Mouse (Mus musculus) hindbrain, embryonic 15.5 days (tissue): ENCODE data around the gene Prrc2b. TPM values are rescaled to one million over a fixed set of nuclear protein-coding genes. Genes with fewer than 3 reads are reported as not detected.

Source experiments
- ATAC-seq: fragments of 200-750 bp; cut with Nextera tagmentation; 2 replicates; pipeline ENCODE4 v1.8.0; 2017; ENCODE audit warnings: low read depth, moderate number of reproducible peaks, moderate TSS enrichment; ENCODE audit not compliant: low FRiP score
- H3K27ac ChIP-seq: fragments of 300-500 bp; sonication (generic); replicated peaks from 2 replicates; pipeline ENCODE4 v1.5.1; 2015; ENCODE audit warnings: mild to moderate bottlenecking, inconsistent platforms
- H3K27me3 ChIP-seq: fragments of 300-500 bp; sonication (generic); 2 replicates; pipeline ENCODE4 v1.6.1; 2015; ENCODE audit warnings: control low read depth, inconsistent platforms
- H3K36me3 ChIP-seq: fragments of 300-500 bp; sonication (generic); 2 replicates; pipeline ENCODE4 v1.6.1; 2015; ENCODE audit warnings: control low read depth, inconsistent platforms
- H3K4me1 ChIP-seq: fragments of 300-500 bp; sonication (generic); replicated peaks from 2 replicates; pipeline ENCODE4 v1.6.1; 2015; ENCODE audit warnings: control low read depth, inconsistent platforms
- H3K4me2 ChIP-seq: fragments of 300-500 bp; sonication (generic); 2 replicates; pipeline ENCODE4 v1.6.1; 2015; ENCODE audit warnings: moderate library complexity, mild to moderate bottlenecking, inconsistent platforms
- H3K4me3 ChIP-seq: fragments of 300-500 bp; sonication (generic); 2 replicates; pipeline ENCODE4 v1.5.1; 2015; ENCODE audit warnings: mild to moderate bottlenecking, inconsistent platforms
- H3K9ac ChIP-seq: fragments of 300-500 bp; sonication (generic); 2 replicates; pipeline ENCODE4 v1.6.1; 2015; ENCODE audit warnings: inconsistent platforms
- H3K9me3 ChIP-seq: fragments of 300-500 bp; sonication (generic); 2 replicates; pipeline ENCODE4 v1.6.1; 2016; ENCODE audit warnings: control low read depth, inconsistent platforms
- WGBS: fragments of 180-500 bp; shearing (Covaris S2); methylation state at CpG from one replicate; pipeline ENCODE4 v1.1.7; 2015; 5-methylcytosine and 5-hydroxymethylcytosine counted together
- polyA plus RNA-seq: library from polyadenylated mRNA; unstranded; fragments of >200 nt; fragmentation: Nextera tagmentation; extraction: Ambion mirVana; gene quantifications from 2 replicates; pipeline ENCODE4 v1.2.1, GENCODE M21; 2015

The Prrc2b gene
- polyA plus RNA-seq, 1 experiment from 2014 or later, result 79.7 TPM

- no peak for ATAC-seq
- 63% methylated on average over 11 of the region's 11 CpGs for WGBS
- no peak overlapping the region for H3K4me3 ChIP-seq
- no peak overlapping the region for H3K4me2 ChIP-seq
- no peaks in the 10 kb centered on the region for H3K9me3 ChIP-seq
- no peak overlapping the region for H3K9ac ChIP-seq
- no peaks in the 10 kb centered on the region for H3K36me3 ChIP-seq
- peak overlapping the region; percentile 43 for H3K27ac ChIP-seq
- peaks cover 88% of the 10 kb centered on the region for H3K4me1 ChIP-seq
- H3K27me3 ChIP-seq, result no peaks in the 10 kb centered on the region
These were observed 26.6 kb downstream of the Prrc2b start for GRCm38 (mm10) chr2:32177397-32178060.

- no peaks in the 10 kb centered on the region for H3K9me3 ChIP-seq
- H3K27ac ChIP-seq, result no peak overlapping the region
- WGBS, result 68% methylated on average over 6 of the region's 6 CpGs
- H3K4me2 ChIP-seq, result no peak overlapping the region
- peaks cover 89% of the 10 kb centered on the region for H3K4me1 ChIP-seq
- no peak overlapping the region for H3K9ac ChIP-seq
- no peak for ATAC-seq
- no peak overlapping the region for H3K4me3 ChIP-seq
- peaks cover 9% of the 10 kb centered on the region; the same call in 1 of the 2 replicates for H3K36me3 ChIP-seq
- no peaks in the 10 kb centered on the region for H3K27me3 ChIP-seq
These were observed 28.5 kb downstream of the Prrc2b start for GRCm38 (mm10) chr2:32179363-32179762.

GRCm38 (mm10) chr2:32180127-32180526, 29.2 kb downstream of the Prrc2b start:
- WGBS, result 92% methylated on average over 12 of the region's 12 CpGs
- no peak overlapping the region for H3K4me2 ChIP-seq
- H3K9ac ChIP-seq, result no peak overlapping the region
- no peaks in the 10 kb centered on the region for H3K27me3 ChIP-seq
- H3K36me3 ChIP-seq, result peaks cover 9% of the 10 kb centered on the region; the same call in 1 of the 2 replicates
- ATAC-seq, result no peak
- H3K4me3 ChIP-seq, result no peak overlapping the region
- H3K9me3 ChIP-seq, result no peaks in the 10 kb centered on the region
- peaks cover 81% of the 10 kb centered on the region for H3K4me1 ChIP-seq
- H3K27ac ChIP-seq, result no peak overlapping the region

GRCm38 (mm10) chr2:32181364-32181763, 30.5 kb downstream of the Prrc2b start:
- Histone ChIP-seq H3K36me3 (peaks cover 13% of the 10 kb centered on the region), H3K27ac (no peak overlapping the region), H3K4me3 (no peak overlapping the region), H3K27me3 (no peaks in the 10 kb centered on the region), H3K4me2 (no peak overlapping the region), H3K9me3 (no peaks in the 10 kb centered on the region), H3K9ac (no peak overlapping the region), H3K4me1 (peaks cover 69% of the 10 kb centered on the region)
- ATAC-seq, result no peak
- WGBS, result 49% methylated on average over 5 of the region's 5 CpGs

- H3K9me3 ChIP-seq, result no peaks in the 10 kb centered on the region
- H3K9ac ChIP-seq, result 0 out of 2 replicates have a peak overlapping the region, but pooled peaks have one; percentile 3
- peak overlapping the region; percentile 76 for H3K27ac ChIP-seq
- peaks cover 61% of the 10 kb centered on the region for H3K4me1 ChIP-seq
- H3K4me2 ChIP-seq, result 0 out of 2 replicates have a peak overlapping the region, but pooled peaks have one; percentile 25
- no peak overlapping the region for H3K4me3 ChIP-seq
- no peak for ATAC-seq
- 69% methylated on average over 9 of the region's 9 CpGs for WGBS
- peaks cover 21% of the 10 kb centered on the region for H3K36me3 ChIP-seq
- H3K27me3 ChIP-seq, result no peaks in the 10 kb centered on the region
These were observed 31.2 kb downstream of the Prrc2b start for GRCm38 (mm10) chr2:32182119-32182518.

- peaks cover 55% of the 10 kb centered on the region for H3K4me1 ChIP-seq
- H3K9ac ChIP-seq, result 0 out of 2 replicates have a peak overlapping the region, but pooled peaks have one; percentile 3
- H3K9me3 ChIP-seq, result no peaks in the 10 kb centered on the region
- no peak overlapping the region for H3K4me3 ChIP-seq
- H3K27me3 ChIP-seq, result no peaks in the 10 kb centered on the region
- H3K4me2 ChIP-seq, result peak overlapping the region; percentile 25
- ATAC-seq, result peak; percentile 70; the same call in 1 of the 2 replicates
- H3K27ac ChIP-seq, result peak overlapping the region; percentile 76
- 47% methylated on average over 13 of the region's 13 CpGs for WGBS
- H3K36me3 ChIP-seq, result peaks cover 27% of the 10 kb centered on the region
These were observed 31.9 kb downstream of the Prrc2b start for GRCm38 (mm10) chr2:32182676-32183296.

GRCm38 (mm10) chr2:32187019-32187551, 36.2 kb downstream of the Prrc2b start:
- no peak overlapping the region for H3K4me2 ChIP-seq
- H3K36me3 ChIP-seq, result peaks cover 42% of the 10 kb centered on the region
- no peak for ATAC-seq
- H3K27ac ChIP-seq, result 0 out of 2 replicates have a peak overlapping the region, but pooled peaks have one; percentile 11
- no peaks in the 10 kb centered on the region for H3K9me3 ChIP-seq
- H3K4me1 ChIP-seq, result peaks cover 19% of the 10 kb centered on the region
- H3K9ac ChIP-seq, result no peak overlapping the region
- no peaks in the 10 kb centered on the region for H3K27me3 ChIP-seq
- H3K4me3 ChIP-seq, result no peak overlapping the region
- WGBS, result 91% methylated on average over 13 of the region's 13 CpGs

GRCm38 (mm10) chr2:32187649-32188048, 36.8 kb downstream of the Prrc2b start:
- Histone ChIP-seq H3K27me3 (no peaks in the 10 kb centered on the region), H3K36me3 (peaks cover 46% of the 10 kb centered on the region), H3K27ac (no peak overlapping the region), H3K9me3 (no peaks in the 10 kb centered on the region), H3K4me1 (peaks cover 14% of the 10 kb centered on the region), H3K9ac (no peak overlapping the region), H3K4me2 (no peak overlapping the region), H3K4me3 (no peak overlapping the region)
- WGBS, result 79% methylated on average over 7 of the region's 7 CpGs
- ATAC-seq, result no peak

GRCm38 (mm10) chr2:32189060-32189681, 38.3 kb downstream of the Prrc2b start:
- H3K4me1 ChIP-seq, result 0 out of 2 replicates have a peak, but pooled peaks cover under 1% of the 10 kb centered on the region
- no peak overlapping the region for H3K27ac ChIP-seq
- no peak overlapping the region for H3K9ac ChIP-seq
- H3K36me3 ChIP-seq, result peaks cover 50% of the 10 kb centered on the region
- no peaks in the 10 kb centered on the region for H3K9me3 ChIP-seq
- no peak for ATAC-seq
- H3K27me3 ChIP-seq, result no peaks in the 10 kb centered on the region
- no peak overlapping the region for H3K4me2 ChIP-seq
- H3K4me3 ChIP-seq, result no peak overlapping the region
- WGBS, result 89% methylated on average over 5 of the region's 5 CpGs

GRCm38 (mm10) chr2:32190620-32191019, 39.7 kb downstream of the Prrc2b start:
- no peaks in the 10 kb centered on the region for H3K9me3 ChIP-seq
- no peak overlapping the region for H3K9ac ChIP-seq
- H3K4me3 ChIP-seq, result no peak overlapping the region
- 88% methylated on average over 1 of the region's 1 CpGs for WGBS
- H3K4me2 ChIP-seq, result no peak overlapping the region
- ATAC-seq, result no peak
- no peaks in the 10 kb centered on the region for H3K27me3 ChIP-seq
- H3K27ac ChIP-seq, result no peak overlapping the region
- no peaks in the 10 kb centered on the region for H3K4me1 ChIP-seq
- peaks cover 65% of the 10 kb centered on the region for H3K36me3 ChIP-seq

GRCm38 (mm10) chr2:32191872-32192507, 41.1 kb downstream of the Prrc2b start:
- no peak overlapping the region for H3K4me3 ChIP-seq
- H3K9me3 ChIP-seq, result no peaks in the 10 kb centered on the region
- no peaks in the 10 kb centered on the region for H3K4me1 ChIP-seq
- ATAC-seq, result no peak
- no peak overlapping the region for H3K4me2 ChIP-seq
- no peak overlapping the region for H3K27ac ChIP-seq
- H3K36me3 ChIP-seq, result peaks cover 67% of the 10 kb centered on the region
- 85% methylated on average over 17 of the region's 18 CpGs for WGBS
- no peaks in the 10 kb centered on the region for H3K27me3 ChIP-seq
- H3K9ac ChIP-seq, result no peak overlapping the region
